Comparison of ENCODE assay signal across 12 mouse cellular contexts in genomic region chr2:25094785-25095108, GRCm38 (mm10). TPM values are rescaled to one million over a fixed set of nuclear protein-coding genes. Genes with fewer than 3 reads are reported as not detected.
DNase-seq lines count a peak whose midpoint lies in the region; ATAC-seq and TF ChIP-seq lines count a peak whose summit lies in the region.
"Had no signal": no experiment of that assay in that cellular context is flagged by ENCODE, and none has a peak within 500 bp of the region (broad histone marks: within the 10 kb centered on the region; RNA-seq: fewer than 3 reads in every experiment).

No protein-coding gene starts in this region.

- H3K36me3 ChIP-seq in heart, embryonic 14.5 days (ENCODE audit: control insufficient read depth, insufficient read depth, low read length) = no peaks in the 10 kb centered on the region
- no peaks in the 10 kb centered on the region for H3K36me3 ChIP-seq in midbrain, embryonic 12.5 days
- no peaks in the 10 kb centered on the region for H3K36me3 ChIP-seq in midbrain, embryonic 15.5 days (replicated peaks)
- no peaks in the 10 kb centered on the region for H3K36me3 ChIP-seq in limb, embryonic 14.5 days (ENCODE audit: control insufficient read depth, insufficient read depth, low read length)

- H3K4me3 ChIP-seq in heart, embryonic 14.5 days (ENCODE audit: control insufficient read depth in 1 of 2, insufficient read depth in 1 of 2, low read depth in 1 of 2, low read length in 2 of 2) = peak overlapping the region in 1 of 2 experiments; percentile 11; a peak in 1 of 4 replicates
- H3K4me3 ChIP-seq in midbrain, embryonic 12.5 days = no peak overlapping the region
- no peak overlapping the region for H3K4me3 ChIP-seq in midbrain, embryonic 15.5 days
- H3K4me3 ChIP-seq in limb, embryonic 14.5 days (replicated peaks; ENCODE audit: low read length) = no peak overlapping the region

- H3K4me1 ChIP-seq in heart, embryonic 14.5 days (ENCODE audit: control insufficient read depth in 2 of 2, insufficient read depth in 2 of 2, low read length in 2 of 2) = peaks cover 0 to 2% of the 10 kb centered on the region in 2 experiments; a peak in 1 of 4 replicates
- peaks cover 11% of the 10 kb centered on the region for H3K4me1 ChIP-seq in midbrain, embryonic 12.5 days
- H3K4me1 ChIP-seq in midbrain, embryonic 15.5 days = 0 out of 2 replicates have a peak, but pooled peaks cover 6% of the 10 kb centered on the region
- H3K4me1 ChIP-seq in limb, embryonic 14.5 days (ENCODE audit: control insufficient read depth, insufficient read depth, low read length) = no peaks in the 10 kb centered on the region

- ATAC-seq in heart, embryonic 14.5 days (ENCODE audit: insufficient number of reproducible peaks, insufficient read depth, low FRiP score, low read depth) = no peak
- ATAC-seq in midbrain, embryonic 12.5 days (ENCODE audit: low FRiP score, low read depth) = no peak
- no peak for ATAC-seq in midbrain, embryonic 15.5 days (replicated peaks)
- ATAC-seq in limb, embryonic 14.5 days (ENCODE audit: low FRiP score, low read depth) = no peak
- ATAC-seq: forebrain, postnatal 0 days had no signal

- TF ChIP-seq POLR2A in limb, embryonic 14.5 days (IDR thresholded peaks at IDR 0.05; ENCODE audit: borderline replicate concordance, extremely low read depth, insufficient read depth, insufficient read length) = no peak

- DNase-seq in heart, postnatal 14 days = no peak
- no peak for DNase-seq in limb, embryonic 14.5 days (ENCODE audit: low spot score)
- no peak for DNase-seq in spleen, postnatal 10 days (ENCODE audit: low spot score in 2 of 2)
- DNase-seq in retina, postnatal 1 day = no peak
- no peak for DNase-seq in cerebellum, postnatal 36 days
- DNase-seq: cerebellum, adult 2 months; forebrain, postnatal 0 days; kidney, postnatal 10 days; lung, postnatal 10 days had no signal

- WGBS in heart, embryonic 14.5 days = 32% methylated on average over 17 of the region's 17 CpGs
- 34% methylated on average over 17 of the region's 17 CpGs for WGBS in midbrain, embryonic 12.5 days
- 46% methylated on average over 17 of the region's 17 CpGs for WGBS in midbrain, embryonic 15.5 days
- WGBS in limb, embryonic 14.5 days = 48% methylated on average over 17 of the region's 17 CpGs

- H3K9ac ChIP-seq in heart, embryonic 14.5 days (ENCODE audit: low read length) = no peak overlapping the region
- 0 out of 2 replicates have a peak overlapping the region, but pooled peaks have one; percentile 5 for H3K9ac ChIP-seq in midbrain, embryonic 12.5 days (replicated peaks)
- H3K9ac ChIP-seq in midbrain, embryonic 15.5 days = no peak overlapping the region
- H3K9ac ChIP-seq in limb, embryonic 14.5 days (ENCODE audit: low read depth, low read length, severe bottlenecking) = no peak overlapping the region
- H3K9ac ChIP-seq: forebrain, postnatal 0 days had no signal

- no peak overlapping the region for H3K27ac ChIP-seq in heart, embryonic 14.5 days (replicated peaks in 1 of 2; ENCODE audit: control insufficient read depth in 1 of 2, insufficient read depth in 1 of 2, low read depth in 2 of 2, low read length in 2 of 2)
- H3K27ac ChIP-seq in midbrain, embryonic 12.5 days (replicated peaks) = no peak overlapping the region
- no peak overlapping the region for H3K27ac ChIP-seq in midbrain, embryonic 15.5 days
- no peak overlapping the region for H3K27ac ChIP-seq in limb, embryonic 14.5 days (replicated peaks; ENCODE audit: low read depth, low read length)

- H3K4me2 ChIP-seq in heart, embryonic 14.5 days (ENCODE audit: low read length) = peak overlapping the region; percentile 17
- H3K4me2 ChIP-seq in midbrain, embryonic 12.5 days (replicated peaks) = no peak overlapping the region
- H3K4me2 ChIP-seq in midbrain, embryonic 15.5 days = no peak overlapping the region
- H3K4me2 ChIP-seq in limb, embryonic 14.5 days (replicated peaks; ENCODE audit: low read depth, low read length, severe bottlenecking) = peak overlapping the region; percentile 11; the same call in 1 of the 2 replicates

- intact Hi-C loops in heart, postnatal 14 days (cut with DNase I) = loop anchor here (5.0 kb wide), 1 partner anchor 158 kb away; no protein-coding TSS in a partner anchor

- H3K27me3 ChIP-seq in heart, embryonic 14.5 days (ENCODE audit: control insufficient read depth, insufficient read depth, low read length) = peaks cover 21% of the 10 kb centered on the region
- H3K27me3 ChIP-seq in midbrain, embryonic 12.5 days = peaks cover 37% of the 10 kb centered on the region
- peaks cover 8% of the 10 kb centered on the region; the same call in 1 of the 2 replicates for H3K27me3 ChIP-seq in midbrain, embryonic 15.5 days (replicated peaks)
- peaks cover 3% of the 10 kb centered on the region; the same call in 1 of the 2 replicates for H3K27me3 ChIP-seq in limb, embryonic 14.5 days (ENCODE audit: control insufficient read depth, insufficient read depth, low read length)

- H3K9me3 ChIP-seq in heart, embryonic 14.5 days (ENCODE audit: control insufficient read depth, low read length) = no peaks in the 10 kb centered on the region
- H3K9me3 ChIP-seq in midbrain, embryonic 12.5 days = no peaks in the 10 kb centered on the region
- no peaks in the 10 kb centered on the region for H3K9me3 ChIP-seq in midbrain, embryonic 15.5 days
- H3K9me3 ChIP-seq in limb, embryonic 14.5 days (ENCODE audit: control insufficient read depth, low read length) = no peaks in the 10 kb centered on the region

RNA-seq across cellular contexts. Expression of gene Noxa1, which starts 0.2 kb away (rescaled TPM):
- not detected in 2 replicates for polyA plus RNA-seq in heart, embryonic 14.5 days (2014; fragmentation: Nextera tagmentation; extraction: Ambion mirVana)
- not detected for total RNA-seq in heart, postnatal 14 days (2021)
- not detected in 2 replicates for polyA plus RNA-seq in midbrain, embryonic 12.5 days (2016; fragmentation: Nextera tagmentation; extraction: Ambion mirVana)
- polyA plus RNA-seq in midbrain, embryonic 15.5 days (2015; fragmentation: Nextera tagmentation; extraction: Ambion mirVana) = not detected in 2 replicates
- 0.12 and 0.13 TPM in 2 replicates for polyA plus RNA-seq in limb, embryonic 14.5 days (2012; rRNA removed)
- 0.15 TPM in 1 of 2 replicates, not detected in the other for polyA plus RNA-seq in limb, embryonic 14.5 days (2014; fragmentation: Nextera tagmentation; extraction: Ambion mirVana)
- total RNA-seq: forebrain, postnatal 0 days had no signal
- polyA plus RNA-seq: cerebellum, adult 2 months; forebrain, postnatal 0 days had no signal

RNA-seq across cellular contexts. Expression of gene Entpd8, which starts 14.6 kb away (rescaled TPM):
- polyA plus RNA-seq in heart, embryonic 14.5 days (2014; fragmentation: Nextera tagmentation; extraction: Ambion mirVana) = not detected in 2 replicates
- not detected for total RNA-seq in heart, postnatal 14 days (2021)
- polyA plus RNA-seq in midbrain, embryonic 12.5 days (2016; fragmentation: Nextera tagmentation; extraction: Ambion mirVana) = not detected in 2 replicates
- polyA plus RNA-seq in midbrain, embryonic 15.5 days (2015; fragmentation: Nextera tagmentation; extraction: Ambion mirVana) = not detected in 2 replicates
- polyA plus RNA-seq in limb, embryonic 14.5 days (2012; rRNA removed) = 0.13 and 0.26 TPM in 2 replicates
- not detected in 2 replicates for polyA plus RNA-seq in limb, embryonic 14.5 days (2014; fragmentation: Nextera tagmentation; extraction: Ambion mirVana)
- total RNA-seq: forebrain, postnatal 0 days had no signal
- polyA plus RNA-seq: cerebellum, adult 2 months; forebrain, postnatal 0 days had no signal

RNA-seq across cellular contexts. Expression of gene Nsmf, which starts 40.6 kb away (rescaled TPM):
- 43.2 and 48.1 TPM in 2 replicates for polyA plus RNA-seq in heart, embryonic 14.5 days (2014; fragmentation: Nextera tagmentation; extraction: Ambion mirVana)
- total RNA-seq in heart, postnatal 14 days (2021) = 10 to 100 TPM; 33.6 to 35.4 TPM
- polyA plus RNA-seq in midbrain, embryonic 12.5 days (2016; fragmentation: Nextera tagmentation; extraction: Ambion mirVana) = 102 and 104 TPM in 2 replicates
- polyA plus RNA-seq in midbrain, embryonic 15.5 days (2015; fragmentation: Nextera tagmentation; extraction: Ambion mirVana) = 180 and 188 TPM in 2 replicates
- polyA plus RNA-seq in limb, embryonic 14.5 days (2012; rRNA removed) = 143 and 216 TPM in 2 replicates
- 48.6 and 67.7 TPM in 2 replicates for polyA plus RNA-seq in limb, embryonic 14.5 days (2014; fragmentation: Nextera tagmentation; extraction: Ambion mirVana)

Comparison
In these comparisons a context has a peak if more than half of its experiments do, and no peak if none do; other contexts are left out.
1. H3K4me2 ChIP-seq: peak in heart, embryonic 14.5 days (single experiment) and limb, embryonic 14.5 days (single experiment); none in midbrain, embryonic 12.5 days (single experiment) and midbrain, embryonic 15.5 days (single experiment).